Mouse (Mus musculus): ENCODE measurements around the gene Ankrd6. TPM values are rescaled to one million over a fixed set of nuclear protein-coding genes. Genes with fewer than 3 reads are reported as not detected.

Ankrd6 gene
- polyA plus RNA-seq, 1 experiment from 2014 or later: 9.4 TPM

GRCm38 (mm10) chr4:32867460-32867859, 83.2 kb downstream of the Ankrd6 start:
- H3K4me1 ChIP-seq (ENCODE audit: control insufficient read depth, insufficient read depth, low read length): peaks cover 6% of the 10 kb centered on the region
- 87% methylated on average over 6 of the region's 6 CpGs for WGBS
- DNase-seq (ENCODE audit: low spot score) (no peak), ATAC-seq (ENCODE audit: insufficient number of reproducible peaks, low FRiP score, low TSS enrichment, low read depth) (no peak)
- no peaks in the 10 kb centered on the region for H3K36me3 ChIP-seq (ENCODE audit: control insufficient read depth, insufficient read depth, low read length)
- no peak overlapping the region for H3K9ac ChIP-seq (ENCODE audit: low read length)
- no peaks in the 10 kb centered on the region for H3K9me3 ChIP-seq (ENCODE audit: control insufficient read depth, low read length)
- no peak overlapping the region for H3K27ac ChIP-seq (replicated peaks; ENCODE audit: low read depth, low read length)
- H3K4me2 ChIP-seq (ENCODE audit: low read depth, severe bottlenecking): no peak overlapping the region
- no peaks in the 10 kb centered on the region for H3K27me3 ChIP-seq (ENCODE audit: control insufficient read depth, insufficient read depth, low read length)
- H3K4me3 ChIP-seq (ENCODE audit: low read depth, low read length): no peak overlapping the region

DNA sequence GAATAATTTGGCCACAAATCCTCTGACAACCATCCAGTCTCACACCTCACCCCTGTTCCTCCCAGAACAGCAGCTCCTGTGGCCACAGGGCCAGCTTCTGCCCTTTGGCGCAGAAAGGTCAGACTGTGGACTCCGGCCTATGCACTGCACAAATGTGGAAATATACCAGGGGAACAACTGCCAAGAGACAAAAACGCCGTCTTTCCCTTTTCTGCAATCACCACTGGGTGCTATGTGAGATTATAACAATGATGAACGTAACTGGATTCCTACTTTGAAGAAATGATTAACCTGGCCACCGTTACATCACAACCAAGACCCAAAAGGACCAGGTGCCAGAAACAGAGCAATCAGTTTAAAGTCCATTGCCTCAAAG, 85.8 kb downstream of the Ankrd6 start:
- DNase-seq (ENCODE audit: low spot score) (no peak), ATAC-seq (ENCODE audit: insufficient number of reproducible peaks, low FRiP score, low TSS enrichment, low read depth) (no peak)
- no peak overlapping the region for H3K27ac ChIP-seq (replicated peaks; ENCODE audit: low read depth, low read length)
- peaks cover 9% of the 10 kb centered on the region for H3K4me1 ChIP-seq (ENCODE audit: control insufficient read depth, insufficient read depth, low read length)
- H3K9ac ChIP-seq (ENCODE audit: low read length): no peak overlapping the region
- H3K4me3 ChIP-seq (ENCODE audit: low read depth, low read length): no peak overlapping the region
- no peak overlapping the region for H3K4me2 ChIP-seq (ENCODE audit: low read depth, severe bottlenecking)
- H3K9me3 ChIP-seq (ENCODE audit: control insufficient read depth, low read length): no peaks in the 10 kb centered on the region
- H3K36me3 ChIP-seq (ENCODE audit: control insufficient read depth, insufficient read depth, low read length): no peaks in the 10 kb centered on the region
- WGBS: 88% methylated on average over 6 of the region's 6 CpGs
- no peaks in the 10 kb centered on the region for H3K27me3 ChIP-seq (ENCODE audit: control insufficient read depth, insufficient read depth, low read length)

GRCm38 (mm10) chr4:32864131-32864866, 86.3 kb downstream of the Ankrd6 start:
- no peak overlapping the region for H3K4me3 ChIP-seq (ENCODE audit: low read depth, low read length)
- H3K9me3 ChIP-seq (ENCODE audit: control insufficient read depth, low read length): no peaks in the 10 kb centered on the region
- H3K9ac ChIP-seq (ENCODE audit: low read length): no peak overlapping the region
- H3K27me3 ChIP-seq (ENCODE audit: control insufficient read depth, insufficient read depth, low read length): no peaks in the 10 kb centered on the region
- no peaks in the 10 kb centered on the region for H3K36me3 ChIP-seq (ENCODE audit: control insufficient read depth, insufficient read depth, low read length)
- H3K27ac ChIP-seq (replicated peaks; ENCODE audit: low read depth, low read length): no peak overlapping the region
- peak; percentile 30 for DNase-seq (ENCODE audit: low spot score)
- H3K4me2 ChIP-seq (ENCODE audit: low read depth, severe bottlenecking): peak overlapping the region; percentile 37; the same call in 1 of the 2 replicates
- ATAC-seq (ENCODE audit: insufficient number of reproducible peaks, low FRiP score, low TSS enrichment, low read depth): no peak
- peaks cover 9% of the 10 kb centered on the region for H3K4me1 ChIP-seq (ENCODE audit: control insufficient read depth, insufficient read depth, low read length)
- 52% methylated on average over 31 of the region's 31 CpGs for WGBS

- H3K36me3 ChIP-seq (ENCODE audit: control insufficient read depth, insufficient read depth, low read length): no peaks in the 10 kb centered on the region
- 41% methylated on average over 12 of the region's 12 CpGs for WGBS
- peaks cover 9% of the 10 kb centered on the region for H3K4me1 ChIP-seq (ENCODE audit: control insufficient read depth, insufficient read depth, low read length)
- H3K9me3 ChIP-seq (ENCODE audit: control insufficient read depth, low read length): no peaks in the 10 kb centered on the region
- ATAC-seq (ENCODE audit: insufficient number of reproducible peaks, low FRiP score, low TSS enrichment, low read depth) (0 out of 2 replicates have a peak, but pooled peaks have one; percentile 33), DNase-seq (ENCODE audit: low spot score) (peak; percentile 37)
- H3K27ac ChIP-seq (replicated peaks; ENCODE audit: low read depth, low read length): 0 out of 2 replicates have a peak overlapping the region, but pooled peaks have one; percentile 30
- no peak overlapping the region for H3K4me3 ChIP-seq (ENCODE audit: low read depth, low read length)
- H3K4me2 ChIP-seq (ENCODE audit: low read depth, severe bottlenecking): peak overlapping the region; percentile 1; the same call in 1 of the 2 replicates
- H3K9ac ChIP-seq (ENCODE audit: low read length): peak overlapping the region; percentile 22; the same call in 1 of the 2 replicates
- no peaks in the 10 kb centered on the region for H3K27me3 ChIP-seq (ENCODE audit: control insufficient read depth, insufficient read depth, low read length)
Measured at GRCm38 (mm10) chr4:32863447-32864130, 87.1 kb downstream of the Ankrd6 start.

GRCm38 (mm10) chr4:32862751-32863446, 87.7 kb downstream of the Ankrd6 start:
- ATAC-seq (ENCODE audit: insufficient number of reproducible peaks, low FRiP score, low TSS enrichment, low read depth) (no peak), DNase-seq (ENCODE audit: low spot score) (no peak)
- no peaks in the 10 kb centered on the region for H3K27me3 ChIP-seq (ENCODE audit: control insufficient read depth, insufficient read depth, low read length)
- H3K9me3 ChIP-seq (ENCODE audit: control insufficient read depth, low read length): no peaks in the 10 kb centered on the region
- 0 out of 2 replicates have a peak overlapping the region, but pooled peaks have one; percentile 30 for H3K27ac ChIP-seq (replicated peaks; ENCODE audit: low read depth, low read length)
- no peak overlapping the region for H3K4me2 ChIP-seq (ENCODE audit: low read depth, severe bottlenecking)
- WGBS: 60% methylated on average over 15 of the region's 15 CpGs
- H3K4me1 ChIP-seq (ENCODE audit: control insufficient read depth, insufficient read depth, low read length): peaks cover 9% of the 10 kb centered on the region
- peak overlapping the region; percentile 22; the same call in 1 of the 2 replicates for H3K9ac ChIP-seq (ENCODE audit: low read length)
- no peaks in the 10 kb centered on the region for H3K36me3 ChIP-seq (ENCODE audit: control insufficient read depth, insufficient read depth, low read length)
- no peak overlapping the region for H3K4me3 ChIP-seq (ENCODE audit: low read depth, low read length)

DNA sequence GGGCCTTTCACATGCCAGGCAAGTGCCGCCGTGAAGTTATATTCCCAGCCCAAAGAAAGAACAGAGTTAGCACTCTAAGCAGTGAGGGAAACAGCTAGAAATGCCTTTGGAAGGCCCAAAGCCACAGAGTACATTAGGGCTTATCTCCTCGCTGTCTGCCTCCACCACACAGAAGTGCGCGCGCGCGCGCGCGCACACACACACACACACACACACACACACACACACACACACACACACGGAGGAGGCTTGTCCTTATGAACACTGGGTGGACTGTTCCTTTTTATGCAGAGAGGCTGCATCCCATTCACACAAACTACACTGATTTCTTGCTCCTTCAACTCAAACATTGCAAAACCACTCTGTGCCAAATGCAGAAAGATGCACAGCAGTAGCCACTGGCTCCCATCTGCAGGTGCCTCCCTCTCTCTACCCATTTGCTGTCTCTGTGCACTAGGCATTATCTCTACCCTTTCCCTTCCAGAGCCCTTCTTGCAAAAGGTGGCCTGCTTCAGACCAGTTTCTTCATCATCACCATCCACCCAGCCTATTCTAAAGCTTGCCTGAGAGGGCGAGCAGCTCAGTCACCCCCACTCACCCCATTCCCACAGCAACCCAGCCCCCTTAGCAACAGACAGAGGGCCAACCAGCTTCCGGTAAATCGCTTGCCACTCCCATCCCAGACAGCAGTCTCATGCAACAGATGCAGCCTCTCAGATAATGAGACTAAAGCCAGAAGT, 88.5 kb downstream of the Ankrd6 start:
- Histone ChIP-seq H3K27ac (replicated peaks; ENCODE audit: low read depth, low read length) (no peak overlapping the region), H3K9ac (ENCODE audit: low read length) (no peak overlapping the region), H3K4me2 (ENCODE audit: low read depth, severe bottlenecking) (no peak overlapping the region), H3K4me3 (ENCODE audit: low read depth, low read length) (no peak overlapping the region), H3K36me3 (ENCODE audit: control insufficient read depth, insufficient read depth, low read length) (no peaks in the 10 kb centered on the region), H3K9me3 (ENCODE audit: control insufficient read depth, low read length) (no peaks in the 10 kb centered on the region), H3K4me1 (ENCODE audit: control insufficient read depth, insufficient read depth, low read length) (peaks cover 9% of the 10 kb centered on the region), H3K27me3 (ENCODE audit: control insufficient read depth, insufficient read depth, low read length) (no peaks in the 10 kb centered on the region)
- ATAC-seq (ENCODE audit: insufficient number of reproducible peaks, low FRiP score, low TSS enrichment, low read depth): no peak
- 72% methylated on average over 15 of the region's 15 CpGs for WGBS
- no peak for DNase-seq (ENCODE audit: low spot score)

GRCm38 (mm10) chr4:32860184-32860965, 90.3 kb downstream of the Ankrd6 start:
- ATAC-seq (ENCODE audit: insufficient number of reproducible peaks, low FRiP score, low TSS enrichment, low read depth) (no peak), DNase-seq (ENCODE audit: low spot score) (peak; percentile 26)
- no peaks in the 10 kb centered on the region for H3K36me3 ChIP-seq (ENCODE audit: control insufficient read depth, insufficient read depth, low read length)
- H3K27me3 ChIP-seq (ENCODE audit: control insufficient read depth, insufficient read depth, low read length): no peaks in the 10 kb centered on the region
- H3K4me2 ChIP-seq (ENCODE audit: low read depth, severe bottlenecking): no peak overlapping the region
- no peaks in the 10 kb centered on the region for H3K9me3 ChIP-seq (ENCODE audit: control insufficient read depth, low read length)
- 78% methylated on average over 18 of the region's 18 CpGs for WGBS
- H3K4me1 ChIP-seq (ENCODE audit: control insufficient read depth, insufficient read depth, low read length): peaks cover 9% of the 10 kb centered on the region
- H3K9ac ChIP-seq (ENCODE audit: low read length): no peak overlapping the region
- H3K27ac ChIP-seq (replicated peaks; ENCODE audit: low read depth, low read length): no peak overlapping the region
- no peak overlapping the region for H3K4me3 ChIP-seq (ENCODE audit: low read depth, low read length)

All from limb, embryonic 11.5 days (tissue).